In the genomic region with DNA sequence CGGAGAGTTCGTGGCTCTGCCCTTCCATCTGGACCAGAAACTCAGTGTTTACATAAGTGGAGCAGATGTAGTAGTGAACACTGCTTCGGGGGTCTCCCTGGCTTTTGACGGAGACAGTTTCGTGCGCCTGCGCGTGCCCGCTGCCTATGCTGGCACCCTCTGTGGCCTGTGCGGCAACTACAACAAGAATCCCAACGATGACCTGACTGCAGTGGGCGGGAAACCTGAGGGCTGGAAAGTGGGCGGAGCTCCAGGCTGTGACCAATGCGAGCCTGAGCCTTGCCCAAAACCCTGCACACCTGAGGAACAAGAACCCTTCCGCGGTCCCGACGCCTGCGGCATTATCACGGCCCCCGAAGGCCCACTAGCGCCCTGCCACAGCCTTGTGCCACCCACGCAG, we compare ENCODE assay signal across 9 mouse cellular contexts. TPM values are rescaled to one million over a fixed set of nuclear protein-coding genes. Genes with fewer than 3 reads are reported as not detected.
A peak's percentile ranks its signal among the peaks of the same experiment; 100 is the strongest.
DNase-seq lines count a peak whose midpoint lies in the region; ATAC-seq lines count a peak whose summit lies in the region.
"Had no signal": no experiment of that assay in that cellular context is flagged by ENCODE, and none has a peak within 500 bp of the region (broad histone marks: within the 10 kb centered on the region; RNA-seq: fewer than 3 reads in every experiment).

No protein-coding gene starts in this region.

- H3K36me3 ChIP-seq in forebrain, embryonic 12.5 days (replicated peaks) = no peaks in the 10 kb centered on the region

- peak overlapping the region; percentile 16; the same call in 1 of the 2 replicates for H3K4me3 ChIP-seq in forebrain, embryonic 12.5 days (replicated peaks)

- peak overlapping the region; percentile 39 for H3K4me2 ChIP-seq in forebrain, embryonic 12.5 days

- H3K27me3 ChIP-seq in forebrain, embryonic 12.5 days = peaks cover 15% of the 10 kb centered on the region

- 13% methylated on average over 23 of the region's 23 CpGs for WGBS in forebrain, embryonic 12.5 days

- DNase-seq in ovary, postnatal 36 days (ENCODE audit: low spot score) = peak; percentile 21
- DNase-seq in ovary, postnatal 10 days (ENCODE audit: low spot score) = no peak
- DNase-seq in kidney, adult 9 months = peak; percentile 68
- DNase-seq in lung, postnatal 25 days (ENCODE audit: low spot score) = peak; percentile 64
- no peak for DNase-seq in ovary, postnatal 14 days (ENCODE audit: low spot score)
- no peak for DNase-seq in layer of hippocampus, postnatal 14 days (ENCODE audit: low spot score in 2 of 2)

- H3K9ac ChIP-seq in forebrain, embryonic 12.5 days = no peak overlapping the region

- H3K27ac ChIP-seq in forebrain, embryonic 12.5 days = no peak overlapping the region

- peaks cover 5% of the 10 kb centered on the region for H3K4me1 ChIP-seq in forebrain, embryonic 12.5 days

- H3K9me3 ChIP-seq in forebrain, embryonic 12.5 days = no peaks in the 10 kb centered on the region

- ATAC-seq in forebrain, embryonic 12.5 days (ENCODE audit: low FRiP score) = no peak
- ATAC-seq in CD4-positive, CD25-positive, alpha-beta regulatory T cell, adult 4 months = no peak

RNA-seq across cellular contexts. Expression of gene 9530053A07Rik, which starts 24.6 kb away (rescaled TPM):
- 0.12 and 0.17 TPM in 2 replicates for polyA plus RNA-seq in forebrain, embryonic 12.5 days (2016; fragmentation: Nextera tagmentation; extraction: Ambion mirVana)
- not detected for polyA plus RNA-seq in CD4-positive, CD25-positive, alpha-beta regulatory T cell, adult 4 months (2017; shearing (Covaris generic))
- total RNA-seq in layer of hippocampus, postnatal 14 days (2021) = under 1 TPM; 0.05 to 0.12 TPM
- total RNA-seq: left cerebral cortex, postnatal 14 days had no signal

RNA-seq across cellular contexts. Expression of gene Fcgbp, which starts 33.6 kb away (rescaled TPM):
- polyA plus RNA-seq in forebrain, embryonic 12.5 days (2016; fragmentation: Nextera tagmentation; extraction: Ambion mirVana) = 0.20 and 0.26 TPM in 2 replicates
- not detected for polyA plus RNA-seq in CD4-positive, CD25-positive, alpha-beta regulatory T cell, adult 4 months (2017; shearing (Covaris generic))
- total RNA-seq in layer of hippocampus, postnatal 14 days (2021) = 1 to 10 TPM; 1.3 to 2.2 TPM

RNA-seq across cellular contexts. Expression of gene Psmc4, which starts 54.8 kb away (rescaled TPM):
- polyA plus RNA-seq in forebrain, embryonic 12.5 days (2016; fragmentation: Nextera tagmentation; extraction: Ambion mirVana) = 374 and 379 TPM in 2 replicates
- 100 to 1,000 TPM; 203 to 249 TPM for polyA plus RNA-seq in CD4-positive, CD25-positive, alpha-beta regulatory T cell, adult 4 months (2017; shearing (Covaris generic))
- total RNA-seq in layer of hippocampus, postnatal 14 days (2021) = 100 to 1,000 TPM; 121 to 126 TPM

Comparison
In these comparisons a context has a peak if more than half of its experiments do, and no peak if none do; other contexts are left out.
1. DNase-seq: peak in ovary, postnatal 36 days (single experiment), kidney, adult 9 months (single experiment) and lung, postnatal 25 days (single experiment); none in ovary, postnatal 10 days (single experiment), ovary, postnatal 14 days (single experiment) and layer of hippocampus, postnatal 14 days (0 of 2).